Mouse (Mus musculus): ENCODE data around the gene Mxra8.

The Mxra8 gene

DNA sequence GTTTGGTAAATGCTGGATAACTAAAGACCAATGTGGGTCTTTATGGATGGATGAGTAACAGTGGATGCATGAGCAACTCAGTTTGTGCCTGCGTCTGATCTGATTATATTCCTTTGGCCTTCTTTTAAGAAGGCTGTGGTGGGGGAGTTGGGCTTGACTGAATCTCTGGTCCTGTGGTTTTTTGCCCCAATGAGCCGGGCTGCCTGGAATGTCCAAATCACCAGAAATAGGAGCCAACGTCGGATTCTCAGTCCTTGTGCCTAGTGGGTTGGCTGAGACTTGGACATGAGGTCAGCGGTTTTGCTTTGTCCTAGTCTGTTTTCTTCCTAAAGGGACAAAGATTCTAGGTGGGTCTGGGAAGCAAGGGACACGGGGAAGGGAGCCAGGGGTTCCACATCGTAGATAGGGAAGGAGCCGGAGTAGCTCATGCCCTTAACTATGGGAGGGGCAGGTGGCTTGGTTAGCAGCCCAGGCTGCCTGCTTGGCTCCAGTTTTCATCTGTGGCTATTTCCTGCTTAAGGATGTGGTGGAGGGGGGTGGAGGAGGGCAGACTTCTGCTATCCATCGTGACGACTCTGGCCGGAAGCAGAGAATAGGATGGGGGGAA lies 2.0 kb upstream of the Mxra8 start:
- DNase-seq (ENCODE audit: low spot score), result no peak

DNA sequence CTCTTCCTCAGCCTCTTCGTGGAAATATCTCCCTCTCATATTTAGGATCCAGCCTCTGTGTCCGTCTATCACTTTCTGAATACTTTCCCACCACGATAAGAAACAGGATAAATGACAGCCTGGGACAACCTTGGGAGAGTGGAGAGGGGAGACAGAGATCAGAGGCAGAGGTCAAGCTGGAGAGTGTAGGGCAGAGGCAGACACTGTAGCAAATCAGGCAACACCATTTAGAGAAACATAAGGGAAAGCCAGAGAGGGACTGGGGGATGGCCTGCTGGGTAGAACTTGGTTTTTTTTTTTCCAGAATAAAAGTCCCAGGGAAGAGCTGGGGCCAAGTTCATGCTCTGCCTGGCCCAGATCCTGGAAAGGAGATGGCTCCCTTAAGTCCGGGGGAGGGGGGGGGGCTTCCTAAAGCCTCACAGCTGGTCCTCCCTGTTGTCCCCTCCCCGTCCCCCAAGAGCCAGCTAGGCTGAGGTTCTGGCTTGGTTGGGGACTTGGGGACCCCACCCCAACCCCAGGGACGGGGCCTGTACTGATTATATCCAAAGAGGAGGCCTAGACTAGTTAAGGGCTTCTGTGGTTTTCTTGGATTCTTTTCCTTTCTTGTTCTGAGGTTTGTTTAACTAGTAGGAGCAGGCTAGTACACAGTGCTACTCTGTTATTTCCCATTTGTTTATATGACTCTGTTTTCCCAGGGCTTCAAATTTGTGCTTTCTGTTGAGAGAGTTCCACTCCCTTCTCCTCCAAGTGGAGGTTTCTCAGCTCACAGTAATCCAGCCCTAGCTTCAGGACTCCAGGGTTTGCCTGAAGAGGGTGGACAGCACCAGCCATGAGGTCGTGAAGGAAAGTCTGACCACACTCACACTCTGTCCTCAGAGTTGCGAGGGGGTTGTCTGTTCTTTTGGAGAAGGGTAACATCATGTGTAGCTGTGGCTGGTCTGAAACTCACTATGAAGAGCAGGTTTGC lies 1.0 kb upstream of the Mxra8 start:
- no peak for DNase-seq (ENCODE audit: low spot score)

DNA sequence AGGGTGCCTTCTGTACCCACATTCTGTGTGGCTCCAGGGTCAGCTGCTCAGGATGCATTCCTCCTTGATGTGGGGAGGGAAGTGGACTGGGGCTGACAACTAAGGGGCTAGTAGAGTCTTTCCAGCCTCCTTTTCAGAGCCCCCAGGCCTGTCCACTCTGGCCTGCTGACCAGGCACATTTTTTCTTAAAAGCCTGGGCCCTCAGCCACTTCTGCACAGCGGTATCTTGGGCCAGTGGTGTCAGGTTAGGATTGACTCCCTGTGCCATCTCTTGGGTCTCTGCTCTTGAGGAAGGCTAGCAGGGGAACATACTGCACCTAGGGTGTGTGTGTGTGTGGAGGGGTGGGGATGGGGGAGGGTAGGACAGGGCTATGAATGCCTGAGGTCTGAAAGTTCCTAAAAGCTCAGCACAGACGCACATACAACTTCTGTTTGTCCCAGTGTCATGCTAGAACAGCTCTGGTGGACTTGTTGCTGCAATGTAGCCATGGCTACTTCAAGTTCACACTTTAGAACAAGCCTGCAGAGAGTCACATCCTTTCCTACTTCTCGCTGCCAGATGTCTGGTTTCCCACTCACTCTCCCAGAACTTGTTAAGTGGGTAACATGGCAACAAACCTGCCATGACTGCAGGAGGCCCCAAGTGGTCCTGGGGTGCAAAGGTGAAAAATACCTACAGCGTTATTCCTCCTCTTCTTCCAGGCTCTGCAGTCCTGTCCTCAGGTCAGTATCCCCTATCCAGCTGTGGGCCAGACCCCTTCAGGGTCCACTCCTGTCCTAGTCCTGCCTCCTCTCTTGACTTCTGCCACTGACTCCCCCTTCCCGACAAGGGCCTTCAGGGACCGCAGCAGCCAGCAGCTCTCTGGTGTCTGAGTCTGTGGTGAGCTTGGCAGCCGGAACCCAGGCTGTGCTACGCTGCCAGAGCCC lies 859 bp downstream of the Mxra8 start:
- DNase-seq (ENCODE audit: low spot score), result no peak

DNA sequence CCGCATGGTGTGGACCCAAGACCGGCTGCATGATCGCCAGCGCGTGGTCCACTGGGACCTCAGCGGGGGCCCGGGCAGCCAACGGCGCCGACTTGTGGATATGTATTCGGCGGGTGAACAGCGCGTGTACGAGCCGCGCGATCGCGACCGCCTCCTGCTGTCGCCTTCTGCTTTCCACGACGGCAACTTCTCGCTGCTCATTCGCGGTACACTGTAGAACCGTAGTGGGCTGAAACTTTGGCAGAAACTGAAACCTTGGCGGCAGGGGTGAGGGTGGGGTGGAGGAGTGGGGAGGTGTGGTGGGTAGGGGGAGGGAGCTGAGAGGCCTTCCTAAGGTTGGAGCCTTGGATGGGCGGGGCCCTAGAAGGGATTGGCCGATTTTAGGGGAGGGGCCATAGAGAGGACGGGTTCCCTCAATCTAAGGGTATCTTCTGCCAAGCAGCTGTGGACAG lies 1.5 kb downstream of the Mxra8 start:
- peak; percentile 63 for DNase-seq (ENCODE audit: low spot score)

DNA sequence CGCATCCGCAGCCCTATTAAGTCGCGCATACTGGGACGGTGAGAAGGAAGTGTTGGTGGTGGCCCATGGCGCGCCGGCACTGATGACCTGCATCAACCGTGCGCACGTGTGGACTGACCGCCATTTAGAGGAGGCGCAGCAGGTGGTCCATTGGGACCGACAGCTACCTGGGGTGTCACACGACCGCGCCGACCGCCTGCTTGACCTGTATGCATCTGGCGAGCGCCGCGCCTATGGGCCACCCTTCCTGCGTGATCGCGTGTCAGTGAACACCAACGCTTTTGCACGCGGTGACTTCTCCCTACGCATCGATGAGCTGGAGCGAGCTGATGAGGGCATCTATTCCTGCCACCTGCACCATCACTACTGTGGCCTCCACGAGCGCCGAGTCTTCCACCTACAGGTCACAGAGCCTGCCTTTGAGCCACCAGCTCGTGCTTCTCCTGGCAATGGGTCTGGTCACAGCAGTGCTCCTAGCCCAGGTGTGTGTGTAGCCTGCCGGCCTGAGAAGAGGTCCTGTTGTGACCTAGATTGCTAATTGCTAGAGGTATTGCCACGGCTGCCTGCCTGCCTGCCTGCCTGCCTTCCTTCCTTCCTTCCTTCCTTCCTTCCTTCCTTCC lies 2.3 kb downstream of the Mxra8 start:
- no peak for DNase-seq (ENCODE audit: low spot score)

DNA sequence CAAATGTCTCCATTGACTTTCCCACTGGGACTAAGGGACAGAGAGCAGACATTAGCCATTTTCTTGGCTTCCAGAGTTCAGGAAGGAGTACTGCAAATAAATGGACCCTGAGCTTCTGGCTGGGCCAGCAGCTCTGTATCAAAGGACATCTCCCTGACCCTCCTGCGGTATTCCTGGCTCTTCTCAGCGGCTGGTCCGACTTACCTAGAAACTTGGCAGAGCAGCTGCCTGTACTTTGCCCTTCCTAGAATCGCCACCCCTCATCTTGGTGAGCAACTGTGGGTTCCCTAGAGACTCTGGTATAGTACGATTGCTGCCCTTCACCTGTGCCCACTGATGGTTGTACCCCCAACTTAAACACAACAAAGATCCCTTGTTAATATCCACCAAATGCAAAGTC lies 3.8 kb downstream of the Mxra8 start:
- no peak for DNase-seq (ENCODE audit: low spot score)

DNA sequence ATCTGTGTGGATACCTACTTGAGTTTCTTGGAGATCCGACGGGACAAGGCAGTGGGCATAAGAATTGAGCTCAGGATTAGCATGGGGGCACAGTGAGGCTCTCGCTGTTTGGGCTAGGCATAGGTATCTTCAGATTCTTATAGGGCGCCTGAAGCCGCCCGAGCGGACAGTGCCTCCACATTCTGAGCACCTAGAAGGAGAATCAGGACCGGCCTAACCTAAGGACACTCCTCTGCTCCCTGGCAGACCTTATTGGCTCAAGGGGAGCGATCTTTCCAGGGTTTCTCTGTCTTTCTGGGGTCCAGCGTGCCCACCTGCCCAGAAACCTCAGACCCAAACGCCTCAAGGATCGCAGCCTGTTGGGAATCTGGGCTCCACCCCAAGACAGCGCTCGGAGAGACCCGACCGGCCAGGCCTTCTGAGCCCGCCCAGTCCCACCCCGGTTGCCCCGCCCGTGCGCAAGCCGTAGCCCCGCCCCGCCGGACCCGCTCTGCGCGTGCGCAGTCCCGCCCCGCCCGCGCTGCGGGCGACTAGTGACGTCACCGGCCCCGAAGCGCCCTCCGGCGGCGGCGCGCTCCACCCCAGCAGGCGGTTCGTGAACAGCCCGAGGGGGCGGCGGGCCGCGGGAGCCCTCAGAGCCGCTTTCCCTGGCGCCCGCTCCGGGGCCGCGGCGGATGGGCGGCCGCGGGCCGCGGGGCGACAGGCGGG lies 7.5 kb downstream of the Mxra8 start, which contains the start of gene Dvl1:
Gene Dvl1 (plus strand): TSS at position 532 of the 708 bp plus-strand sequence.
- DNase-seq (ENCODE audit: low spot score), result peak; percentile 98

DNA sequence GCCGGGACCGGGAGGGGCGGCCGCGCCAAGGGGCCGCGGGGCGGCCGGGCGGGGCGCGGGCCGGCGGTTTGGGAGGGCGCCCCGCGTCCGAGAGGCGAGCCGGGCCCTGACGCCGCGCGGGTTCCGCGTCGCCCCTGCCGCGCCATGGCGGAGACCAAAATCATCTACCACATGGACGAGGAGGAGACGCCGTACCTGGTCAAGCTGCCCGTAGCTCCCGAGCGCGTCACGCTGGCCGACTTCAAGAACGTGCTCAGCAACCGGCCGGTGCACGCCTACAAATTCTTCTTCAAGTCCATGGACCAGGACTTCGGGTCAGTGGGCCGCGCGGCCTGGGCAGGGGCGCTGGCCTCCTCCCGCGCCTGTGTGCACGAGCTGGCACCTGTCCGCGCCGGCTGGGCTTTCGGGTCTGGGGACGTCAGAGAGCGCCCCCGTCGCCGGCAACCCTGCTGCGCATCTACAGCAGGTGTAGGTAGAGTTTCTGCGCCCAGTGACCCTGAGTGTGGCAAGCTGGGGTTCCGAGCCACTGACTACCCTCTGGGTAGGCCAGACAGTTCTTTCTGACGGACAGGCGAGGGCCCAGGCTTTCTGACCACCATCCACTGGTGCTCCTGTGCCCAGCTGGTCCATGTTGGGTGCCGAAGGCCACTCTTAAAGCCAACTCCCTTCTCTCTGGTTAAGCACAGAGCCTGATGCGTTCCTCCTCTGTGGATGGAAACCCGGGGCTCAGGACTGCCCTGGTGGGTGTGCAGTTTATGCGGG lies 8.3 kb downstream of the Mxra8 start:
- no peak for DNase-seq (ENCODE audit: low spot score)

DNA sequence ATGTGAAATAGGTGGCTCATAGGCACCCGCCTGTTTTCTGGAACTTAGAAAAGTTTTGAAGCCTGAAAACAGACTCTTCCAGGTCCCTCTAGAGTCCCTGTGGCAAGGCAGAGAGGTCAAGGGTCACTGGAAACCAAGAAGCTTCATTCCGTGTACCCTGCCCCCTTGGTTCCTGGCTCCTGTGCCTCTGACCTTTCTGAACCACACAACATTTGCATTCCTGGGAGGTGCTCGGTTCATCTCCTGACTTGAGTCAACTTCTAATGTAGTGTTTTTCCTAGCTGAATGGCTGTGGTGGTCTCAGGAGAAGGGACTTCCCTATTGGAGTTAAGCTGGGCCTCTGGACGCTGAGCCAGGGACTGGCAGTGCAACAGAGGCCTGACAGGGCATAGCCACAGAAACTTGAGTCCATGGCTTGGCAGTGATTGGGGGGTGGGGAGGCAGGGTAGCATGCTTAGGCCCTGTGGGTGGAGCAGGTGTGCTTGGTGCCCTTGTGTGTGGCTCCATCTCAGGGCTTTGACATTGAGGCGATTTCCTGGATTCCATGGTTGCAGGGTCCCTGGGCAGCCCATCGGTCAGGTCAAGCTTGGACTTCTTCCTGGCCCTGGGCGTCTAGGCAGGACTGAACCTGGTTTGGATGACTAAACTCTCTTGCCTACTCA lies 9.1 kb downstream of the Mxra8 start:
- no peak for DNase-seq (ENCODE audit: low spot score)

DNA sequence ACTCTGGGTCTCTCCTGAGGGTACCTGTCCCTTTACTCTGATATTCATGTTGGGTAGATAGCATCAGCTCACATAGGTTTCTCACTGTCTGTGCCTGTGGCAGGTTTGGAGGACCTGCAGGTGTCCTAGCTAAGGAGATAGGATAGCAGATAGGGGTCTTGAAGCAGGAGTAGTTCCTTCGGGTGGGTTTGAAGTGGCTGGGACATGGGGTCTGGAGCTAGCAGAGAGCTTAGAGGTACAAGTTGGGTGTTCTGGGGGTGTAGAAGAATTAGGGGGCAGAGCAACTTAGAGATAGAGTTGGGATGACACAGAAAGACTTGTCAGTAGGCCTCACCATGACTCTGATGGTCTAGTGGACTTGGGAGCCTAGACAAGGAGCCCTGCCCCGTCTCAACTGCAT lies 9.9 kb downstream of the Mxra8 start:
- no peak for DNase-seq (ENCODE audit: low spot score)

DNA sequence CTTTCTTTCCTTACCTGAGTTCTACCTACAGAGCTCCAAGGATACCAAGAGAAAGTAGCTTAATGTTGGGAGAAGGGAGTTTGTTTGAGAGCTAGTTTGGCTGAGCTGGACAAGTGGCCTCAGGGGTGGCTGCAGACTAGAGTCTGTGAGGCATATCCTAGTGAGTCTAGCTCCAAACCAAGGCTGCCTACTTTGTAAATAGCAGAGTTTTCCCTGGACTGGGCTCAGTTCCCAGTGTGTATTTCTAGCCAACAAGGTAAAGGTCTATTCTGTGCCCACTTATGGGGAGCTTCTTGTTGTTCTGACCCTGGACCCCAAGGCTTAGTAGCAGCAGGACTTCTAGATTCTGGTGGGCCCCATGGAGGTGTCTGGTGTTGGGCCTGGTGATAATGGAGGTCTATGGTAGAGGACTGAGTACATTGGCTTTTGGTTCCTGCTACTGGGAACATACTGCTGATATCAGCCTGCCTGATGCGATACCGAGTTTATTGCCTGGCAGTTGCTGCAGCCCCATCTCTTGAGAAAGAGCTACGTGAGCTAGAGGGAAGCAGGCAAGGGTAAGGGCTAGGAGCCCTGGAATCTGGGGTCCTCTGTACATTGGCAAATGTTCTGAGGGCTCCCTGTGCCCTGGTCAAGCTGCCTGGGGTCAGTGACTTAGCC lies 10.4 kb downstream of the Mxra8 start:
- DNase-seq (ENCODE audit: low spot score), result no peak

DNA sequence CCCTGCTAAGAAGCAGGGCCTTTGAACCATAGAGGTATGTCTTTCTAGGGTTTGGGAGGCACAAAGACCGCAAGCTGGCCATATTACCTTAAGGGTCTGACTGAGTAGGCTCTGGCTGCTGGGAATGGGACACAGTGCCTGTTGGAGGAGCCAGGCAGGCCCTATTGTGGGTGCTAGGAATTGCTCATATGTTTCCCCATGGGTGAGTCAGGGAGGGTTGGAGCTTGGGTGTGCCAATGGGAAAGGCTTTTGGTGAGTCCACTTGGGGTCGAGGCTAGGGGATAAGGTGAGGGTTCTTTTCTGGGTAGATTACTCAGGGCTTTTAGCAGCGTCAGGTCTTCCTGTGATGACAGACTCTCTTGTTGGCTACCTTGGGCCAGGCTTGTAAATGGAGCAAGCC lies 11.9 kb downstream of the Mxra8 start:
- no peak for DNase-seq (ENCODE audit: low spot score)

DNA sequence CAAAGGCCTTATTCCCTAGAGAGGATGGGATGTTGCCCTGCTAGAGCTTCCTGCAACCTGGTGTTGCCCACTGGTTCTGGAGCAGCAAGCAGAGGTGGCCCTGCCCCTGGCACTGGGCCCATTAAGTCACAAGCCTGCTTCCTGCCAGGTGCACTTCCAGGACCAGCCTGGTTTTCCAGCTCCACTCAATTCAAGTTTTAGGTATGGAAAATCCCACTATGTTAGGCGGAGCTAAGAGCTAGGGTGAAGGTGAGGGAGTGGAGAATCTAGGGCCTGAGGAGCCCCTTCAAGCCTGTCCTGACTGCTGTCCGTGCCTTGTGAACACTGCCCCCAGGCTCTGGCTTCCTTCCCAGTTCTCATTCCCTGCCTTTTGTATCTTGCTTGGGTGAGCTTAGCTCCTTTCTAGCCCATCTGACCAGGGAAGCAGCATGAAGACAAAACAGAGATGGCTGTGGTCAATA lies 12.5 kb downstream of the Mxra8 start:
- no peak for DNase-seq (ENCODE audit: low spot score)

DNA sequence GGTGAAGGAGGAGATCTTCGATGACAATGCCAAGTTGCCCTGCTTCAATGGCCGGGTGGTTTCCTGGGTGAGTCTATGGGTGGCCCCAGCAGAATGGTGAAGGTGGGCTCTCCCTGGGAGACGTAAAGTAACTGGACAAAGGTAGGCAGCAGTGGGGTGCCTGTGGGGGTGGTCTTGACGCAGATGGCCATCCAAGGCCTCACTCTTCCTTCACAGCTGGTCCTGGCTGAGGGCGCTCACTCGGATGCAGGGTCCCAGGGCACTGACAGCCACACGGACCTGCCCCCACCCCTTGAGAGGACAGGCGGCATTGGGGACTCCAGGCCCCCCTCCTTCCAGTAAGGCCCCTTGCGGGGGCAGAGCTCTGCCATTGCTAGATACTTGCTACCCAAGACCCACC lies 13.9 kb downstream of the Mxra8 start:
- DNase-seq (ENCODE audit: low spot score), result no peak

DNA sequence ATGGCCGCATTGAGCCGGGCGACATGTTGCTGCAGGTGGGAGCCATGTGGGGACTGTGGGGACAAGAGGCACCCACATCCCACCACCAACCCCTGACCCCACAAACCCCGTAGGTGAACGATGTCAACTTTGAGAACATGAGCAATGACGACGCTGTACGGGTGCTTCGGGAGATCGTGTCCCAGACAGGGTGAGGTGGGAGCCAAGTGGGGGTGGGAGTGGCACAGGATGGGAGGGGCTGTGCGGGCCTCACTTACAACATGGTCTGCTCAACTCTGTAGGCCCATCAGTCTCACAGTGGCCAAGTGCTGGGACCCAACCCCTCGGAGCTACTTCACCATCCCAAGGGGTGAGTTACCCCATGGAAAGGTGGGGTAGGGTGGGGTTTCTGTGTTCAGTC lies 15.5 kb downstream of the Mxra8 start:
- no peak for DNase-seq (ENCODE audit: low spot score)

DNA sequence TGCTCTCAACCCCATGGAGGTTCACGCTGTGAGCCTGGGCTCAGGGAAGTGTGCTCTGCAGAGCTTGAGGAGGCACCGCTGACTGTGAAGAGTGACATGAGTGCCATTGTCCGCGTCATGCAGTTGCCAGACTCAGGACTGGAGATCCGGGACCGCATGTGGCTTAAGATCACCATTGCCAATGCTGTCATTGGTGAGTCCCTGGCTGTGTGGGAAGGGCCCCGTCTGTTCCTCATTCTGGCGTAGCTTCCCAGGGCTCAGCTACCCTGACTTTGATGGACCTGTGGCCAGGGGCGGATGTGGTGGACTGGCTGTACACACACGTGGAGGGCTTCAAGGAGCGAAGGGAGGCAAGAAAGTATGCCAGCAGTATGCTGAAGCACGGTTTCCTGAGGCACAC lies 16.6 kb downstream of the Mxra8 start:
- DNase-seq (ENCODE audit: low spot score), result no peak

DNA sequence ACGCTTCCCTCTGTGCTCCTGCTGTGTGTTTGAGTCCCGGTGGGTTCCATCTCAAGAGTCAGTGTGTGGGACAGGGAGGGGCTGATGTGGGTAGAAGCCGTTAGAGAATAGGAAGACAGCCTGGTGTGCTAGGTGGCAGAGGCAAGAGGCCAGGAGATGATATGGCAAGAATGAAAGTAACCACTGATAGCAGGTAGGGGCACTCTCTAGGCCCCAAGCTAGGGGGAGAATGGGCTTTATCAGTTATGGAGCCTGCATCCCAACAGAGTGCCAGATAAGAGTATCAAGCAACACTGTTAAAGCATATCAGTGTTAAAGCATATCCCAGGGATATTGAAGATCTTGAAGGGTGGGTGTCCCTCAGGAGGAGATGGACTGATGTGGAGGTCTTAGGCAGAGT lies 17.4 kb downstream of the Mxra8 start:
- no peak for DNase-seq (ENCODE audit: low spot score)

DNA sequence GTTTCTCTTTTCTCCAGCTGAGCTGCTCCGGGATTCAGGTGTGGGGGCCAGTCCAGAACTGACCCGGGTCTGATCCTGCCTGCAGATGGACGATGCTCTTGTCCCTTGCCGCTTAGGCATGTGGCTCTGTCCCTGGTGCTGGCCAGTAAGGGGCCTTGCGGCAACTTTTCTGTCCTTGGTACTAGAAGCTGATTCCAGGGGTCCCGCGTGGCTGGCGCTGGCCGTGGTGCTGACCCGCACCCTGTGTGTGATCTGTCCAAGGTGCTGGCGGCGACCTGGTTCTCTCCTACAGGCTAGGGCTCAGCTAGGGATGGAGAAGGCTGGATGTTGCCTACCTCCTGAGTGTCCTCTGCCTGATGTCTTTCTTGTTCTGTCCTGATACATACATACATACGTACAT lies 19.8 kb downstream of the Mxra8 start:
- peak; percentile 81 for DNase-seq (ENCODE audit: low spot score)

DNA sequence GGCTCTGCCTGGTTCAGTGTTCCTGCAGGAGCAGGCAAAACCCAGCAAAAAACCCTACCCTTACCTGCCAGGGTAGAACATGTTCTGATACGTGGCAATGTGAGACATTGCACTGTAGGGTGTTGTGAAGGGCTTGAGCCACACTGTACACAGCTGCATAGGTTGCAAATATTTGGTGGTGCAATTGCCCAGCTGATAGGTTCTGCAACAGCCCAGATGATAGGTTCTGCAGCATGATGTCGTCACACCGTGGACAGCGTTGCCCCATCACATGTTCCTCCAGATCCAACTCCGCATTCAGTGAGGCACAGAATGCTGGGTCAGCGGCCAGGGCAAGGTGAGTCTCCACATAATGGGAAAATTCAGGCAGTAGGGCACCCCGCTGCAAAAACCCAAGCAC lies 22.3 kb downstream of the Mxra8 start:
- no peak for DNase-seq (ENCODE audit: low spot score)
